Mouse (Mus musculus) hindbrain, postnatal 0 days (tissue): ENCODE data around the gene Nhej1. TPM values are rescaled to one million over a fixed set of nuclear protein-coding genes. Genes with fewer than 3 reads are reported as not detected.

Source experiments
- ATAC-seq: fragments of 200-750 bp; cut with Nextera tagmentation; 2 replicates; pipeline ENCODE4 v1.8.0; 2017; ENCODE audit warnings: mild to moderate bottlenecking, moderate TSS enrichment, moderate library complexity
- DNase-seq: peaks from one replicate; pipeline ENCODE4 v3.0.0-alpha.2; 2015; ENCODE audit warnings: low spot score
- H3K27ac ChIP-seq: fragments of 300-500 bp; sonication (generic); 2 replicates; pipeline ENCODE4 v1.5.1; 2014; ENCODE audit warnings: mild to moderate bottlenecking
- H3K27me3 ChIP-seq: fragments of 300-500 bp; sonication (generic); 2 replicates; pipeline ENCODE4 v1.6.1; 2014; ENCODE audit warnings: low read length, mixed read lengths; ENCODE audit not compliant: insufficient read depth
- H3K36me3 ChIP-seq: fragments of 300-500 bp; sonication (generic); 2 replicates; pipeline ENCODE4 v1.6.1; 2014; ENCODE audit warnings: low read length, mixed read lengths; ENCODE audit not compliant: insufficient read depth
- H3K4me1 ChIP-seq: fragments of 300-500 bp; sonication (generic); 2 replicates; pipeline ENCODE4 v1.6.1; 2014; ENCODE audit warnings: antibody characterized with exemption, low read length, mixed read lengths; ENCODE audit not compliant: insufficient read depth
- H3K4me2 ChIP-seq: fragments of 300-500 bp; sonication (generic); 2 replicates; pipeline ENCODE4 v1.6.1; 2014; ENCODE audit warnings: low read depth, mild to moderate bottlenecking, low read length, moderate library complexity, mixed read lengths
- H3K4me3 ChIP-seq: fragments of 300-500 bp; sonication (generic); 2 replicates; pipeline ENCODE4 v1.5.1; 2014; ENCODE audit warnings: low read length
- H3K9ac ChIP-seq: fragments of 300-500 bp; sonication (generic); replicated peaks from 2 replicates; pipeline ENCODE4 v1.6.1; 2014; ENCODE audit warnings: mild to moderate bottlenecking, low read length, moderate library complexity, mixed read lengths
- H3K9me3 ChIP-seq: fragments of 300-500 bp; sonication (generic); 2 replicates; pipeline ENCODE4 v1.6.1; 2016; ENCODE audit warnings: low read length, mixed read lengths
- CTCF ChIP-seq: IDR thresholded peaks from 2 replicates; pipeline ENCODE4 v1.5.1; 2016; ENCODE audit warnings: antibody characterized with exemption, control low read depth, low read depth
- WGBS: fragments of 180-500 bp; shearing (Covaris S2); extraction: QIAGEN DNeasy Blood & Tissue Kit; methylation state at CpG from one replicate; pipeline ENCODE4 v1.1.7; 2014; 5-methylcytosine and 5-hydroxymethylcytosine counted together
- polyA plus RNA-seq: library from polyadenylated mRNA; unstranded; fragments of >200 nt; fragmentation: Nextera tagmentation; extraction: Ambion mirVana; gene quantifications from 2 replicates; pipeline ENCODE4 v1.2.1, GENCODE M21; 2015
- total RNA-seq: library from RNA; depleted of rRNA; stranded (reverse); fragments of >200 nt; gene quantifications from 2 replicates; pipeline ENCODE4 v1.2.3, GENCODE M21; 2014; rRNA removed

Gene Nhej1
- total RNA-seq (4.4 and 7.8 TPM in 2 replicates), polyA plus RNA-seq (5.2 and 5.8 TPM in 2 replicates)

DNA sequence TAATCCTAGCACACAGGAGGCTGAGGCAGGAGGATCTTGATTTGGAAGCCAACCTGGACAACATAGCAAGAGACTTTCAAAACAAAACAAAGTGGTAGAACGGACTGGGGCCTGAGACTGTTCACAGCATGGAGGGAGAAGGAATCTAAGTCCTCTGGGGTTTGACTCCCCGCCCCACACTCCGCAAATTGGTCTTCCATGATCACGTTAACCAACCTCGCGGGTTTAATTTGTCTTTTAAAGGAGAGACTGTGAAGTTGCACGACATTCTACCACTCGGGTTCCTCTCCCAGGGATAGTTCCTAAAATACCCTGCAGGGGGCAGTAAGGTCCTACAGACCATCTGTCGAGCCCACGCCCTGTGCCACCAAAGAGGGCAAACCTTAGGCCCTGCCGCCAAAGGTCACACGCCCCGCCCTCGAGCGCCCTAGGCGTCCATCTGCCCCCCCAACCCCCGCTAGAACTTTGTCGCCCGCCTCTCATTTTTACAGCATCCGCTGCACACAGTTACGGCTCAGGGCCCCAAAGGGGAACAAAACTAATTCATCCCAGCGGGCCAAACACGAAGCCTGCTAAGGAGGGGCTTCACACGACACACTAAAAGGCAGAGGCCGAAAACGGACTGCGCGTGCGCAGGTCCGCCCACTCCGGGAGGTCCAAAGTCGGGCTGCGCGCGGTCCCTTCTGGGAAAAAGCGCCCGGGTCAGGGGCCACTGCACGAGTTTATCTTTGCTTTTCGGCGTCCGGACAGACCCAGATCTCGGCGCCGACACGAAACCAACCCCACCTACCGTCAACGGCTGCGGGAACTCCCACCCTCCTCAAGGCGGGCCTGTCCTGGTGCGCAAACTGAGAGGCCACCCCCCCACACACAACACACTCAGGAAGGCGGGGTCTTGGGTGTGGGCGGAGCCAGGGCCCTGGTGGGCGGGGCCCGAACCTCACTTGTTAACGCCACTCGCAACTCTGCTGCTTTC, at the start of gene Nhej1:
Nhej1 (minus strand) TSS at position 855 of the 976 bp plus-strand sequence.
- DNase-seq: peak; percentile 98
- H3K9me3 ChIP-seq: no peaks in the 10 kb centered on the region
- H3K36me3 ChIP-seq: no peaks in the 10 kb centered on the region
- H3K4me2 ChIP-seq: peak within 1 kb of the TSS; percentile 64
- peak; percentile 96 for ATAC-seq
- 1% methylated on average over 56 of the region's 56 CpGs for WGBS
- no peaks in the 10 kb centered on the region; the same call in 1 of the 2 replicates for H3K4me1 ChIP-seq
- peak within 1 kb of the TSS; percentile 60 for H3K4me3 ChIP-seq
- H3K27ac ChIP-seq: peak within 1 kb of the TSS; percentile 93
- peak within 1 kb of the TSS; percentile 64 for H3K9ac ChIP-seq
- no peaks in the 10 kb centered on the region for H3K27me3 ChIP-seq
- peak; percentile 82 for TF ChIP-seq CTCF

DNA sequence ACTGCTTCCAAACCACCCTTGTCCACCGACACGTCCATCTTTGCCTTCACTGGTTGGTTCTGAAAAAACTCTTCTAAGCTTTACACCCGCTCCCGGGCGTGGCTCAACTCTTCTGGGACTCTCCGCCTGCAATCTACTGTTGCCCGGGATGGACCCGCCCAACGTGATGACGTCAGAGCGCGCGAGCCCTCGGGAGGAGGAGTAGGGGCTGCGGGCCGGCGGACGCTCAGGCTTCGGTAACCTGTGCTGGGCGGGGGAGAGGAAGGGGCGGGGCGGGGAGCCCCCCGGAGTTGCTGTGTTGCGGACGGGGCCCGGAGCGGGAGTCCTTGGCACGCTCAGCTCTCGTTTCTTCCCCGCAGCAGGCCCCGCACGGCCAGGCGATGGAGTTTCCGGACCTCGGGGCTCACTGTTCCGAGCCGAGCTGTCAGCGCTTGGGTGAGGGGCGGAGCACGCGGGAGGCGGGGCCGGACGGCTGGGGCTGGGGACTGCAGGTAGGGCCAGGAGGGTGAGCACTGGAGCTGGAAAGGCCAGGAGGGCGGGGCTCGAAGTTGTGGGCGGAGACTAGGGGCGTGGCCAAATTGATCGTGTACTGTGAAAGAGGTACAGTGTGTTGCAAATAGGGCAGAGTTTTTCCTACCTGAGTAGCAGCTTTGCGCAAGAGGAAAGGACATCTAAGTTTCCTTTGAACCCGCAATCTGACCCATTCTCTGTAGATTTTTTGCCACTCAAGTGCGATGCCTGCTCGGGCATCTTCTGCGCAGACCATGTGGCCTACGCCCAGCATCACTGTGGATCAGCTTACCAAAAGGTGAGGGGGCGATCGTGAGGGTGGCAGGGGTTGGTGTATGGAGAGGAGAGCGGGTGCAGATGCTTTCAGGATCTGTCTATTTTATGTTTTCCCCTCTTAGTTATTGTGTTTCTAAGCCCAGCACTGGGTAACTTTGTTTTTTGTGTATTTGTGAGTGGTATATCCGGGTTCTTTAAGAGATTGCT, 43.8 kb upstream of the Nhej1 start, which contains the start of gene Zfand2b:
Zfand2b (plus strand) TSS at position 175 of the 993 bp plus-strand sequence.
- ATAC-seq: peak; percentile 97
- under 1% methylated on average over 58 of the region's 59 CpGs for WGBS
- TF ChIP-seq CTCF: no peak

DNA sequence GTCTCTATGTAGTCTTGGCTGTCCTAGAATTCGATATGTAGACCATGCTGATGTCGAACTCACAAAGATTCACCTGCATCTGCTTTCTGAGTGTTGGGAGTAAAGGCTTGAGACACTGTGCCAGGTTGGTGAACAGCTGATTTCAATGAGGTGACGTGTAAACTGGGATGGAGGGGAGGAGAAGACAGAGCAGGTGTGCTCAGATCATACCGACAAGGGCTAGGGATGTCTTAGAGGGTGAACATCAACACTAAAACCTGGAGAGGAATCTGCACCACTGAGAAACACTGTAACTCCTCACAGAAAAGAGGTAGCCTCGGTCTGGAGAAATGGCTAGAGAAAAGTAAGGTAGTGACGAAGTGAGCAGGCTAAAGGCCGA, 43.1 kb upstream of the Nhej1 start:
- Histone ChIP-seq H3K9ac (peak overlapping the region; percentile 63; the same call in 1 of the 2 replicates), H3K9me3 (no peaks in the 10 kb centered on the region), H3K4me1 (no peaks in the 10 kb centered on the region), H3K4me3 (peak overlapping the region; percentile 75), H3K4me2 (peak overlapping the region; percentile 72), H3K27ac (peak overlapping the region; percentile 82), H3K36me3 (peaks cover 31% of the 10 kb centered on the region), H3K27me3 (no peaks in the 10 kb centered on the region)
- 11% methylated on average over 7 of the region's 7 CpGs for WGBS
- TF ChIP-seq CTCF: no peak
- ATAC-seq (peak; percentile 70), DNase-seq (peak; percentile 42)

More for the DNA sequence above, 43.8 kb upstream of the Nhej1 start, which contains the start of gene Zfand2b:
- peak within 1 kb of the TSS; percentile 75 for H3K4me3 ChIP-seq
- peak; percentile 96 for DNase-seq
- H3K36me3 ChIP-seq: peaks cover 38% of the 10 kb centered on the region
- H3K27me3 ChIP-seq: no peaks in the 10 kb centered on the region
- no peaks in the 10 kb centered on the region for H3K4me1 ChIP-seq
- H3K27ac ChIP-seq: peak within 1 kb of the TSS; percentile 82
- H3K9me3 ChIP-seq: no peaks in the 10 kb centered on the region
- peak within 1 kb of the TSS; percentile 72 for H3K4me2 ChIP-seq
- peak within 1 kb of the TSS; percentile 63 for H3K9ac ChIP-seq

DNA sequence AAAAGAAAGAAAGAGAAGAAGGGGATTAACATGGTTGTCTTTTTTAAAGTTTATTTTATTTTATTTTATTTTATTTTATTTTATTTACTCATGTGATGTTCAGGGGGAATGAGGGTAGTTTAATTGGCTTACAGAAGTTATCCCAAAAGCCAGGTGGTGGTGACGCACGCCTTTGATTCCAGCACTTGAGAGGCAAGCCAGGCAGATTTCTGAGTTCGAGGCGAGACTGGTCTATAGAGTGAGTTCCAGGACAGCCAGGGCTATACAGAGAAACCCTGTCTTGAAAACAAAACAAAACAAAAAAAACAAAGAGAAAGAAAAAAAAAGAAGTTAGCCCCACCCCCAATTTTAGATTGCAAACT, 35.2 kb upstream of the Nhej1 start:
- H3K9ac ChIP-seq: no peak overlapping the region
- no peak for TF ChIP-seq CTCF
- no peak for ATAC-seq

DNA sequence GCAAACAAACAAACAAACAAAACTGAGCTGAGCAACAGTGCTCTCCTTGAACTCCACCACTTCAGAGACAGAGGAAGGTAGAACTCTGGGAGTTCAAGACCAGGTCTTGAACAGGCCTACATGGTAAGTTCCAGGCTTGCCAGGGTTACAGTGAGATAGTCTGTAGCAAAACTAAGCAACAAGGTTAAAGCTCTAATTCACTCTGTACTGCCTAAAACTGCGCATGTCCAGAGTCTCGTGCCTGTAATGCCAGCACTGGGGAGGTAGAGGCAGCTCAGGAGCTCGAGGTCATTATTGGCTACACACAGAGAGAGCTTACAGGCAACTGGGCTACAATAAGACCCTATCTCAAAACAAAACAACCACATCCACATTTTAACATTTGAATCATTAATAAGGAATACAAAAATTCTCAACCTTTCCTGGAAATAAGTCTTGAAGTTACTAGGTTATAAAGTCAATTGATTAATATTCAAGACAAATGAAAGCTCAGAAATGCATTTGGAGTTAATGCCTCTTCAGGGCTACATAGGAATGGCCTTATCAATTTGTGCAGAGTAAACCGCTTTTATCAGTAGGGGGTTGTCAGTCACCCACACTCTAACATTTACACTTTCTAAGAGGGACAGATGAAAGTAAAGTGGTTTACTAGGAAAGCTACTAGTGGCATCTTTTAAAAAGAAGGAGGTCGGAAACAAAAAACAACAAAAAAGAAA, 34.7 kb upstream of the Nhej1 start:
- TF ChIP-seq CTCF: no peak
- Histone ChIP-seq H3K9ac (no peak overlapping the region), H3K9me3 (no peaks in the 10 kb centered on the region), H3K27me3 (no peaks in the 10 kb centered on the region), H3K4me2 (no peak overlapping the region), H3K4me1 (no peaks in the 10 kb centered on the region), H3K36me3 (no peaks in the 10 kb centered on the region), H3K4me3 (no peak overlapping the region), H3K27ac (no peak overlapping the region)
- DNase-seq (no peak), ATAC-seq (no peak)
- WGBS: 73% methylated on average over 5 of the region's 5 CpGs

More for the DNA sequence above, 35.2 kb upstream of the Nhej1 start:
- no peaks in the 10 kb centered on the region for H3K9me3 ChIP-seq
- no peak overlapping the region for H3K27ac ChIP-seq
- H3K27me3 ChIP-seq: no peaks in the 10 kb centered on the region
- DNase-seq: no peak
- no peaks in the 10 kb centered on the region for H3K4me1 ChIP-seq
- H3K4me3 ChIP-seq: no peak overlapping the region
- H3K4me2 ChIP-seq: no peak overlapping the region
- H3K36me3 ChIP-seq: no peaks in the 10 kb centered on the region
- WGBS: 79% methylated on average over 4 of the region's 4 CpGs

DNA sequence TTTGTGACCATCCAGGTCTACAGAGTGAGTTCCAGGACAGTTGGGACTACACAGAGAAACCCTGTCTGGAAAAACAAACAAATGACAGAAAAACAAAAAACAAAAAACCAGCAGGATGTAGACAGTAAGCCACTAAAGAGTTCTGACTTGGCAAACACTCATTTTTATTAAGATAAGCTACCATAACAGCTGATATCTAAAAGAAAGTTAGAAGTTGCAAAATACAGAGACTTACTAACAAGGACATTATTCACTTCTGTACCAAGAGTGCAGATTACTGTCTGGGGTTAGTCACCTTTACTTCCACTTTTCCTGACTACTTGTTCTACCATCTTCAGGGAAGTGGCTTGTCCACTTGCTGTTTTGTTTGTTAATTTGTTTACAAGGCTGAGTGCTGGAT, 34.0 kb upstream of the Nhej1 start:
- H3K9ac ChIP-seq: no peak overlapping the region
- TF ChIP-seq CTCF: no peak
- no peak for DNase-seq
- no peaks in the 10 kb centered on the region for H3K36me3 ChIP-seq
- ATAC-seq: no peak
- H3K27ac ChIP-seq: no peak overlapping the region
- no peak overlapping the region for H3K4me3 ChIP-seq
- no peaks in the 10 kb centered on the region for H3K9me3 ChIP-seq
- H3K27me3 ChIP-seq: no peaks in the 10 kb centered on the region
- no peak overlapping the region for H3K4me2 ChIP-seq
- H3K4me1 ChIP-seq: no peaks in the 10 kb centered on the region
